Mouse (Mus musculus): ENCODE results near the gene Rad9a. TPM values are rescaled to one million over a fixed set of nuclear protein-coding genes. Genes with fewer than 3 reads are reported as not detected.

Rad9a gene
- polyA plus RNA-seq, 1 experiment: 9.2 TPM

DNA sequence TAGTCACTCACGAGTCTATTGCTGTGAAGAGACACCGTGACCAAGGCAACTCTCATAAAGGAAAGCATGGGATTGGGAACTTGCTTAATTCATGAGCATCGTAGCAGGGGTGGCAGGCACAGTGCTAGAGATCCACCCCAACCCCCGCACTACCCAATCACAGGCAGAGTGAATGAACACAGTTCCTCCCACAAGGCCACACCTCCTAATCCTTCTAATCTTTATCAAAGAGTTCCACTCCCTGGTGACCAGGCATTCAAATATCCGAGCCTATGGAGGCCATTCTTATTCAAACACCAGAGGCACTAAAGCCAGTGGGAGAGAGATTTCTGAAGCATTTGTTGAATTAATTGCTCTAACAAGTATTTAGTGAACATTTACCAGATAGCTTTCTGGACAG lies 55.5 kb downstream of the Rad9a start:
- H3K27ac ChIP-seq (ENCODE audit: control insufficient read depth, insufficient read depth, low read depth, low read length): no peak overlapping the region
- no peaks in the 10 kb centered on the region for H3K27me3 ChIP-seq (ENCODE audit: control insufficient read depth, insufficient read depth, low read length)
- H3K4me1 ChIP-seq (ENCODE audit: control insufficient read depth, insufficient read depth, low read length): peaks cover 17% of the 10 kb centered on the region
- TF ChIP-seq POLR2A (IDR thresholded peaks at IDR 0.05; ENCODE audit: control insufficient read depth, low read depth, low read length) (no peak), CTCF (IDR thresholded peaks at IDR 0.05; ENCODE audit: control insufficient read depth, insufficient read depth, insufficient replicate concordance, low read depth, low read length) (no peak)
- no peaks in the 10 kb centered on the region for H3K36me3 ChIP-seq (ENCODE audit: control insufficient read depth, insufficient read depth, low read length)
- no peak overlapping the region for H3K4me3 ChIP-seq (ENCODE audit: control insufficient read depth, low read depth, low read length)

Other genes with a start within 250 kb of the Rad9a start
- gene Aldh3b3, start 243.0 kb downstream of the Rad9a start, polyA plus RNA-seq (2012; rRNA removed): 2.9 and 3.2 TPM in 2 replicates
- gene Aldh3b2, start 229.3 kb downstream of the Rad9a start, polyA plus RNA-seq (2012; rRNA removed): 48.5 and 48.6 TPM in 2 replicates
- 14.7 and 14.9 TPM in 2 replicates for gene Acy3, start 215.1 kb downstream of the Rad9a start, polyA plus RNA-seq (2012; rRNA removed)
- 0.41 and 0.56 TPM in 2 replicates for gene Tbx10, start 208.9 kb downstream of the Rad9a start, polyA plus RNA-seq (2012; rRNA removed)
- gene Nudt8, start 201.1 kb downstream of the Rad9a start, polyA plus RNA-seq (2012; rRNA removed): 0.99 and 2.4 TPM in 2 replicates
- 0.48 TPM in 2 replicates for gene Gm49405, start 201.0 kb downstream of the Rad9a start, polyA plus RNA-seq (2012; rRNA removed)
- gene Doc2g, start 198.3 kb downstream of the Rad9a start, polyA plus RNA-seq (2012; rRNA removed): 1.3 and 2.0 TPM in 2 replicates
- 145 and 173 TPM in 2 replicates for gene Ndufv1, start 188.9 kb downstream of the Rad9a start, polyA plus RNA-seq (2012; rRNA removed)
- 88.6 and 94.9 TPM in 2 replicates for gene Gstp1, start 163.7 kb downstream of the Rad9a start, polyA plus RNA-seq (2012; rRNA removed)
- gene Gstp2, start 155.6 kb downstream of the Rad9a start, polyA plus RNA-seq (2012; rRNA removed): 1.5 TPM in 2 replicates
- not detected in 2 replicates for gene Gstp3, start 142.1 kb downstream of the Rad9a start, polyA plus RNA-seq (2012; rRNA removed)
- gene Cabp2, start 120.1 kb downstream of the Rad9a start, polyA plus RNA-seq (2012; rRNA removed): not detected in 2 replicates
- gene Cdk2ap2, start 104.5 kb downstream of the Rad9a start, polyA plus RNA-seq (2012; rRNA removed): 31.5 and 31.7 TPM in 2 replicates
- gene Pitpnm1, start 101.7 kb downstream of the Rad9a start, polyA plus RNA-seq (2012; rRNA removed): 31.9 and 42.8 TPM in 2 replicates
- 21.0 and 23.5 TPM in 2 replicates for gene Aip, start 75.8 kb downstream of the Rad9a start, polyA plus RNA-seq (2012; rRNA removed)
- 0.02 TPM in 1 of 2 replicates, not detected in the other for gene Gpr152, start 61.9 kb downstream of the Rad9a start, polyA plus RNA-seq (2012; rRNA removed)
- 0.16 and 0.29 TPM in 2 replicates for gene Cabp4, start 57.6 kb downstream of the Rad9a start, polyA plus RNA-seq (2012; rRNA removed)
- gene Coro1b, start 53.0 kb downstream of the Rad9a start, polyA plus RNA-seq (2012; rRNA removed): 87.3 and 97.2 TPM in 2 replicates
- gene Ptprcap, start 48.1 kb downstream of the Rad9a start, polyA plus RNA-seq (2012; rRNA removed): 0.65 and 1.0 TPM in 2 replicates
- gene Rps6kb2, start 38.3 kb downstream of the Rad9a start, polyA plus RNA-seq (2012; rRNA removed): 10.9 and 11.1 TPM in 2 replicates
- gene Carns1, start 26.2 kb downstream of the Rad9a start, polyA plus RNA-seq (2012; rRNA removed): 2.5 and 2.7 TPM in 2 replicates
- gene Tbc1d10c, start 10.4 kb downstream of the Rad9a start, polyA plus RNA-seq (2012; rRNA removed): 0.98 and 1.3 TPM in 2 replicates
- gene Ppp1ca, start 9.6 kb downstream of the Rad9a start, polyA plus RNA-seq (2012; rRNA removed): 48.8 and 49.8 TPM in 2 replicates
- 2.0 and 3.1 TPM in 2 replicates for gene Clcf1, start 12.6 kb upstream of the Rad9a start, polyA plus RNA-seq (2012; rRNA removed)
- gene AC109138.7, start 12.7 kb upstream of the Rad9a start, polyA plus RNA-seq (2012; rRNA removed): 1.2 and 3.0 TPM in 2 replicates
- gene Pold4, start 30.2 kb upstream of the Rad9a start, polyA plus RNA-seq (2012; rRNA removed): 16.3 and 19.4 TPM in 2 replicates
- gene Ssh3, start 67.5 kb upstream of the Rad9a start, polyA plus RNA-seq (2012; rRNA removed): 6.3 and 7.1 TPM in 2 replicates
- 4.3 and 6.1 TPM in 2 replicates for gene Ankrd13d, start 81.5 kb upstream of the Rad9a start, polyA plus RNA-seq (2012; rRNA removed)
- 10.7 and 12.0 TPM in 2 replicates for gene Grk2, start 104.6 kb upstream of the Rad9a start, polyA plus RNA-seq (2012; rRNA removed)
- gene Kdm2a, start 196.6 kb upstream of the Rad9a start, polyA plus RNA-seq (2012; rRNA removed): 46.0 and 48.5 TPM in 2 replicates
- 8.9 and 9.3 TPM in 2 replicates for gene Rhod, start 237.8 kb upstream of the Rad9a start, polyA plus RNA-seq (2012; rRNA removed)